ENCODE assay signal across 9 mouse cellular contexts in genomic region chr9:44067241-44067959, GRCm38 (mm10). TPM values are rescaled to one million over a fixed set of nuclear protein-coding genes. Genes with fewer than 3 reads are reported as not detected.
DNase-seq lines count a peak whose midpoint lies in the region; ATAC-seq and TF ChIP-seq lines count a peak whose summit lies in the region.
"Had no signal": no experiment of that assay in that cellular context is flagged by ENCODE, and none has a peak within 500 bp of the region (broad histone marks: within the 10 kb centered on the region; RNA-seq: fewer than 3 reads in every experiment).

No protein-coding gene starts in this region.

- TF ChIP-seq POLR2A in MEL (IDR thresholded peaks at IDR 0.05; ENCODE audit: control insufficient read depth in 1 of 2, insufficient read depth in 1 of 2, low read depth in 1 of 2, low read length in 2 of 2, poor library complexity in 1 of 2), result no peak

- peak; percentile 55 to 64; a peak in 3 of 4 replicates for TF ChIP-seq EP300 in MEL (IDR thresholded peaks at IDR 0.05; ENCODE audit: low read depth in 1 of 2, low read length in 2 of 2)

- no peaks in the 10 kb centered on the region; the same call in 1 of the 2 replicates for H3K79me2 ChIP-seq in MEL (ENCODE audit: control insufficient read depth, insufficient read depth, low read length, poor library complexity)

- peak overlapping the region; percentile 63 to 75 for H3K27ac ChIP-seq in heart, embryonic 14.5 days (replicated peaks in 1 of 2; ENCODE audit: control insufficient read depth in 1 of 2, insufficient read depth in 1 of 2, low read depth in 2 of 2, low read length in 2 of 2)
- H3K27ac ChIP-seq in MEL (ENCODE audit: control insufficient read depth, low read depth, low read length), result peak overlapping the region; percentile 31; the same call in 1 of the 2 replicates
- H3K27ac ChIP-seq in forebrain, embryonic 12.5 days, result no peak overlapping the region
- H3K27ac ChIP-seq in liver, embryonic 11.5 days (ENCODE audit: low read depth, low read length), result no peak overlapping the region

- no peaks in the 10 kb centered on the region for H3K36me3 ChIP-seq in heart, embryonic 14.5 days (ENCODE audit: control insufficient read depth, insufficient read depth, low read length)
- H3K36me3 ChIP-seq in MEL (ENCODE audit: control insufficient read depth in 1 of 2, insufficient read depth in 2 of 2, low read length in 2 of 2), result peaks cover 0 to 3% of the 10 kb centered on the region in 2 experiments; a peak in 1 of 4 replicates
- no peaks in the 10 kb centered on the region for H3K36me3 ChIP-seq in forebrain, embryonic 12.5 days (replicated peaks)
- H3K36me3 ChIP-seq in liver, embryonic 11.5 days (ENCODE audit: control insufficient read depth, insufficient read depth, low read length), result no peaks in the 10 kb centered on the region

- no peaks in the 10 kb centered on the region for H3K9me3 ChIP-seq in heart, embryonic 14.5 days (ENCODE audit: control insufficient read depth, low read length)
- no peaks in the 10 kb centered on the region for H3K9me3 ChIP-seq in MEL (replicated peaks; ENCODE audit: insufficient read depth, low read length)
- no peaks in the 10 kb centered on the region for H3K9me3 ChIP-seq in forebrain, embryonic 12.5 days
- no peaks in the 10 kb centered on the region for H3K9me3 ChIP-seq in liver, embryonic 11.5 days (ENCODE audit: control insufficient read depth, low read length)

- DNase-seq in heart, adult 8-10 months (ENCODE audit: low spot score), result no peak
- peak; percentile 71 for DNase-seq in MEL (ENCODE audit: low read depth, low spot score)
- no peak for DNase-seq in liver, embryonic 11.5 days (ENCODE audit: low spot score)
- peak; percentile 64 to 69 for DNase-seq in thymus, postnatal 10 days (ENCODE audit: low spot score in 2 of 2)
- DNase-seq in cerebellum, postnatal 4 days (ENCODE audit: low spot score in 2 of 2), result no peak
- no peak for DNase-seq in adrenal gland, postnatal 10 days

- no peaks in the 10 kb centered on the region for H3K27me3 ChIP-seq in heart, embryonic 14.5 days (ENCODE audit: control insufficient read depth, insufficient read depth, low read length)
- no peaks in the 10 kb centered on the region for H3K27me3 ChIP-seq in MEL (ENCODE audit: control insufficient read depth in 1 of 2, insufficient read depth in 2 of 2, low read length in 2 of 2)
- H3K27me3 ChIP-seq in forebrain, embryonic 12.5 days, result peaks cover 7% of the 10 kb centered on the region
- peaks cover 6% of the 10 kb centered on the region; the same call in 1 of the 2 replicates for H3K27me3 ChIP-seq in liver, embryonic 11.5 days (replicated peaks; ENCODE audit: control insufficient read depth, insufficient read depth, low read length)

- peaks cover 29 to 40% of the 10 kb centered on the region in 2 experiments for H3K4me1 ChIP-seq in heart, embryonic 14.5 days (ENCODE audit: control insufficient read depth in 2 of 2, insufficient read depth in 2 of 2, low read length in 2 of 2)
- peaks cover 0 to 10% of the 10 kb centered on the region in 2 experiments; a peak in 2 of 4 replicates for H3K4me1 ChIP-seq in MEL (ENCODE audit: control insufficient read depth in 1 of 2, insufficient read depth in 2 of 2, low read length in 2 of 2)
- H3K4me1 ChIP-seq in forebrain, embryonic 12.5 days, result peaks cover 36% of the 10 kb centered on the region
- peaks cover 13% of the 10 kb centered on the region for H3K4me1 ChIP-seq in liver, embryonic 11.5 days (replicated peaks; ENCODE audit: control insufficient read depth, insufficient read depth, low read length)

- H3K9ac ChIP-seq in heart, embryonic 14.5 days (ENCODE audit: low read length), result peak overlapping the region; percentile 76
- peak overlapping the region; percentile 71 for H3K9ac ChIP-seq in MEL (ENCODE audit: control insufficient read depth, low read depth, low read length, poor library complexity, severe bottlenecking)
- H3K9ac ChIP-seq in forebrain, embryonic 12.5 days, result peak overlapping the region; percentile 45; the same call in 1 of the 2 replicates
- H3K9ac ChIP-seq in liver, embryonic 11.5 days (ENCODE audit: low read depth, low read length), result peak overlapping the region; percentile 58

- TF ChIP-seq CTCF in MEL (IDR thresholded peaks at IDR 0.05 in 2 of 3, conservative IDR thresholded peaks at IDR 0.05 in 1 of 3; ENCODE audit: control insufficient read depth in 1 of 3, insufficient read depth in 1 of 3, low read depth in 2 of 3, low read length in 3 of 3, poor library complexity in 1 of 3, severe bottlenecking in 1 of 3), result no peak

- peak overlapping the region; percentile 54 to 85 for H3K4me3 ChIP-seq in heart, embryonic 14.5 days (ENCODE audit: control insufficient read depth in 1 of 2, insufficient read depth in 1 of 2, low read depth in 1 of 2, low read length in 2 of 2)
- peak overlapping the region; percentile 52 to 67 for H3K4me3 ChIP-seq in MEL (ENCODE audit: control insufficient read depth in 1 of 2, insufficient read depth in 1 of 2, low read depth in 2 of 2, low read length in 2 of 2)
- H3K4me3 ChIP-seq in forebrain, embryonic 12.5 days (replicated peaks), result peak overlapping the region; percentile 48
- H3K4me3 ChIP-seq in liver, embryonic 11.5 days (ENCODE audit: low read depth, low read length), result peak overlapping the region; percentile 58

- no peak for TF ChIP-seq RAD21 in MEL (IDR thresholded peaks at IDR 0.05; ENCODE audit: low read depth, low read length)

- WGBS in heart, embryonic 14.5 days, result 2% methylated on average over 15 of the region's 15 CpGs
- 8% methylated on average over 15 of the region's 15 CpGs for whole genome bisulfite sequencing in forebrain, embryonic 12.5 days
- WGBS in liver, embryonic 11.5 days, result 11% methylated on average over 15 of the region's 15 CpGs

- peak; percentile 4; the same call in 1 of the 2 replicates for ATAC-seq in heart, embryonic 14.5 days (ENCODE audit: insufficient number of reproducible peaks, insufficient read depth, low FRiP score, low read depth)
- ATAC-seq in forebrain, embryonic 12.5 days (ENCODE audit: low FRiP score), result no peak; the same call in 1 of the 2 replicates
- peak; percentile 38 for ATAC-seq in liver, embryonic 11.5 days (replicated peaks; ENCODE audit: low FRiP score)

- peak overlapping the region; percentile 93 for H3K4me2 ChIP-seq in heart, embryonic 14.5 days (ENCODE audit: low read length)
- H3K4me2 ChIP-seq in forebrain, embryonic 12.5 days, result peak overlapping the region; percentile 87
- peak overlapping the region; percentile 98 for H3K4me2 ChIP-seq in liver, embryonic 11.5 days

TF ChIP-seq in MEL, 35 proteins besides CTCF, POLR2A, EP300 and RAD21 (continues in another document):
- TF ChIP-seq MAX (IDR thresholded peaks at IDR 0.05; ENCODE audit: low read length) (no peak), ELF1 (IDR thresholded peaks at IDR 0.05; ENCODE audit: low read depth, low read length) (no peak)

RNA-seq across cellular contexts. Expression of gene Usp2, which starts 0.6 kb away (rescaled TPM):
- polyA plus RNA-seq in heart, embryonic 14.5 days (2014; fragmentation: Nextera tagmentation; extraction: Ambion mirVana), result 73.5 and 80.7 TPM in 2 replicates
- total RNA-seq in heart, adult 8-10 months (2022), result 100 to 1,000 TPM; 160 to 205 (median 195) TPM
- 3.6 and 4.3 TPM in 2 replicates for total RNA-seq in MEL (2012; rRNA removed)
- polyA plus RNA-seq in MEL (2012; ENCODE audit: insufficient read depth in 1 of 2, insufficient read length in 2 of 2, low read depth in 1 of 2, low replicate concordance in 2 of 2, missing spikeins in 1 of 2), result 10 to 100 TPM in 1 of 2 experiments, not detected in 1; 13.9 TPM
- 10.2 and 14.6 TPM in 2 replicates for polyA plus RNA-seq in forebrain, embryonic 12.5 days (2016; fragmentation: Nextera tagmentation; extraction: Ambion mirVana)
- polyA plus RNA-seq in liver, embryonic 11.5 days (2014; fragmentation: Nextera tagmentation; extraction: Ambion mirVana), result 4.4 and 7.7 TPM in 2 replicates
- total RNA-seq in adrenal gland, postnatal 10 days (2021), result 10 to 100 TPM; 36.4 to 52.2 TPM

RNA-seq across cellular contexts. Expression of gene Thy1, which starts 24.2 kb away (rescaled TPM):
- polyA plus RNA-seq in heart, embryonic 14.5 days (2014; fragmentation: Nextera tagmentation; extraction: Ambion mirVana), result 2.5 and 2.7 TPM in 2 replicates
- total RNA-seq in heart, adult 8-10 months (2022), result 10 to 100 TPM in 2 of 4 experiments, 1 to 10 TPM in 2; 8.9 to 12.4 (median 11.0) TPM
- 1.5 and 4.0 TPM in 2 replicates for total RNA-seq in MEL (2012; rRNA removed)
- 10 to 100 TPM in 1 of 2 experiments, not detected in 1; 24.0 TPM for polyA plus RNA-seq in MEL (2012; ENCODE audit: insufficient read depth in 1 of 2, insufficient read length in 2 of 2, low read depth in 1 of 2, low replicate concordance in 2 of 2, missing spikeins in 1 of 2)
- polyA plus RNA-seq in forebrain, embryonic 12.5 days (2016; fragmentation: Nextera tagmentation; extraction: Ambion mirVana), result not detected in 2 replicates
- 0.18 TPM in 1 of 2 replicates, not detected in the other for polyA plus RNA-seq in liver, embryonic 11.5 days (2014; fragmentation: Nextera tagmentation; extraction: Ambion mirVana)
- total RNA-seq in adrenal gland, postnatal 10 days (2021), result 10 to 100 TPM; 44.2 to 44.9 TPM

RNA-seq across cellular contexts. Expression of gene Mfrp, which starts 34.1 kb away (rescaled TPM):
- polyA plus RNA-seq in heart, embryonic 14.5 days (2014; fragmentation: Nextera tagmentation; extraction: Ambion mirVana), result not detected in 2 replicates
- not detected for total RNA-seq in heart, adult 8-10 months (2022)
- total RNA-seq in MEL (2012; rRNA removed), result not detected in 2 replicates
- under 1 TPM in 1 of 2 experiments, not detected in 1; 0.10 TPM for polyA plus RNA-seq in MEL (2012; ENCODE audit: insufficient read depth in 1 of 2, insufficient read length in 2 of 2, low read depth in 1 of 2, low replicate concordance in 2 of 2, missing spikeins in 1 of 2)
- 0.27 and 0.33 TPM in 2 replicates for polyA plus RNA-seq in forebrain, embryonic 12.5 days (2016; fragmentation: Nextera tagmentation; extraction: Ambion mirVana)
- polyA plus RNA-seq in liver, embryonic 11.5 days (2014; fragmentation: Nextera tagmentation; extraction: Ambion mirVana), result 0.14 TPM in 1 of 2 replicates, not detected in the other
- total RNA-seq in adrenal gland, postnatal 10 days (2021), result under 1 TPM in 1 of 2 experiments, not detected in 1; 0.30 TPM
- total RNA-seq: neutrophil, adult 5-6 weeks had no signal

RNA-seq across cellular contexts. Expression of gene C1qtnf5, which starts 39.6 kb away (rescaled TPM):
- 2.3 and 2.7 TPM in 2 replicates for polyA plus RNA-seq in heart, embryonic 14.5 days (2014; fragmentation: Nextera tagmentation; extraction: Ambion mirVana)
- 10 to 100 TPM in 1 of 4 experiments, 1 to 10 TPM in 3; 7.6 to 12.9 (median 8.9) TPM for total RNA-seq in heart, adult 8-10 months (2022)
- total RNA-seq in MEL (2012; rRNA removed), result 0.19 TPM in 1 of 2 replicates, not detected in the other
- polyA plus RNA-seq in MEL (2012; ENCODE audit: insufficient read depth in 1 of 2, insufficient read length in 2 of 2, low read depth in 1 of 2, low replicate concordance in 2 of 2, missing spikeins in 1 of 2), result under 1 TPM in 1 of 2 experiments, not detected in 1; 0.13 TPM
- polyA plus RNA-seq in forebrain, embryonic 12.5 days (2016; fragmentation: Nextera tagmentation; extraction: Ambion mirVana), result 0.58 and 0.73 TPM in 2 replicates
- 0.13 and 0.26 TPM in 2 replicates for polyA plus RNA-seq in liver, embryonic 11.5 days (2014; fragmentation: Nextera tagmentation; extraction: Ambion mirVana)
- 10 to 100 TPM; 16.7 to 21.9 TPM for total RNA-seq in adrenal gland, postnatal 10 days (2021)
- total RNA-seq: neutrophil, adult 5-6 weeks had no signal

RNA-seq across cellular contexts. Expression of gene Gm49380, which starts 45.9 kb away (rescaled TPM):
- polyA plus RNA-seq in heart, embryonic 14.5 days (2014; fragmentation: Nextera tagmentation; extraction: Ambion mirVana), result 0.07 and 0.08 TPM in 2 replicates
- under 1 TPM; 0.11 to 0.47 (median 0.30) TPM for total RNA-seq in heart, adult 8-10 months (2022)
- total RNA-seq in MEL (2012; rRNA removed), result not detected in 2 replicates
- polyA plus RNA-seq in MEL (2012; ENCODE audit: insufficient read depth in 1 of 2, insufficient read length in 2 of 2, low read depth in 1 of 2, low replicate concordance in 2 of 2, missing spikeins in 1 of 2), result under 1 TPM in 1 of 2 experiments, not detected in 1; 0.24 TPM
- polyA plus RNA-seq in forebrain, embryonic 12.5 days (2016; fragmentation: Nextera tagmentation; extraction: Ambion mirVana), result 0.14 and 0.36 TPM in 2 replicates
- polyA plus RNA-seq in liver, embryonic 11.5 days (2014; fragmentation: Nextera tagmentation; extraction: Ambion mirVana), result not detected in 2 replicates
- under 1 TPM in 1 of 2 experiments, not detected in 1; 0.51 TPM for total RNA-seq in adrenal gland, postnatal 10 days (2021)
- total RNA-seq: neutrophil, adult 5-6 weeks had no signal

Comparison
In these comparisons a context has a peak if more than half of its experiments do, and no peak if none do; other contexts are left out.
1. H3K27ac ChIP-seq: peak in heart, embryonic 14.5 days (2 of 2) and MEL (single experiment); none in forebrain, embryonic 12.5 days (single experiment) and liver, embryonic 11.5 days (single experiment).
2. DNase-seq: peak in MEL (single experiment) and thymus, postnatal 10 days (2 of 2); none in heart, adult 8-10 months (single experiment), liver, embryonic 11.5 days (single experiment), cerebellum, postnatal 4 days (0 of 2) and adrenal gland, postnatal 10 days (single experiment).
3. Peak in every context shown above with its lines, with median percentiles within 50 percentile points of each other: H3K4me2 ChIP-seq, H3K4me3 ChIP-seq and H3K9ac ChIP-seq.